Mouse (Mus musculus): Measurements from ENCODE around the gene Rrp12. TPM values are rescaled to one million over a fixed set of nuclear protein-coding genes. Genes with fewer than 3 reads are reported as not detected.

Rrp12 gene
- polyA plus RNA-seq, 1 experiment from 2014 or later = 17.9 TPM

DNA sequence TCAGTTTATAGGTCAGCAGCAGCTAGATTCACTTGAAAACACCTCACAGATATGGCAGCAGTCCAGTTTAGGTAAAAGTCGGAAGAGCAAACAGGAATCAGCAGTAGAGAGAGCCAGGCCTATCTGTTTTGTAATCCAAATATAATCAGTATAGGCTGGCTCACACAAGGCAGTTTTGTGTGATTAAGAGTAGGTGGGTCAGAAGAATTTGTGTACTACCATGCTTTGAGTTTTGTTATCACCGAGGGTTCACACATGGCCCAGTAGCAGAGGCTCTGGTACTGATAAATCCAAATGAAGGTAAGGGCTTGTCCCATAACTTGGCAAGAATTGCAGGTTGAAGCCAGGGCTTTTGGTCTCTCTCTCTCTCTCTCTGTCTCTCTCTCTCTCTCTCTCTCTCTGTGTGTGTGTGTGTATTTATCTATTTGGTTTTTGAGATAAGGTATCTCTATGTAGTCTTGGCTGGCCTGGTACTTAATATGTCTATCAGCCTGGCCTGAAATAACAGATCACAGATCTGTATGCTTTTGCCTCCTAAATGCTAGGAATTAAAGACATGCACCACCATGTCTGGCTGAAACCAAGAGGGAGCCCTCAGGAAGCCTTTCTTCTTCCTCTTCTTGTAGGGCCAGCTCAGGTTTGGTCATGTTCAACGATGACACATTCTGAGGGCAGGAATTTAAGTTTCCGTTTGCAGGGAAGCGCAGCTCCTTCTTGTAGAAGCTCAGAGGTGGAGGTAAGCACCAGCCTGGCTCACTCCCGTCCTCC lies 10.5 kb upstream of the Rrp12 start:
- ATAC-seq = no peak
- in situ Hi-C loops (cut with MboI; ENCODE audit: low pct_unique_long_range_greater_than_20kb) = no loop called here
- no peaks in the 10 kb centered on the region for H3K27me3 ChIP-seq
- POLR2A ChIA-PET = no interaction called here
- CTCF ChIA-PET = interaction anchor here (0.9 to 1.5 kb wide), 3 partner anchors 8 to 120 kb away, joined by 3 to 4 read pairs (median 4); no protein-coding TSS in a partner anchor
- DNase-seq (ENCODE audit: low read depth, low spot score) = no peak
- no peak for TF ChIP-seq CTCF (IDR thresholded peaks at IDR 0.05)

GRCm38 (mm10) chr19:41905246-41905645 lies 9.3 kb upstream of the Rrp12 start:
- DNase-seq (ENCODE audit: low read depth, low spot score) = no peak
- no peak for ATAC-seq
- in situ Hi-C loops (cut with MboI; ENCODE audit: low pct_unique_long_range_greater_than_20kb) = no loop called here
- ChIA-PET POLR2A (no interaction called here), CTCF (interaction anchor here (1.2 kb wide), 1 partner anchor 23 kb away, joined by 3 read pairs; no protein-coding TSS in a partner anchor)
- TF ChIP-seq CTCF (IDR thresholded peaks at IDR 0.05) = no peak
- no peaks in the 10 kb centered on the region for H3K27me3 ChIP-seq

DNA sequence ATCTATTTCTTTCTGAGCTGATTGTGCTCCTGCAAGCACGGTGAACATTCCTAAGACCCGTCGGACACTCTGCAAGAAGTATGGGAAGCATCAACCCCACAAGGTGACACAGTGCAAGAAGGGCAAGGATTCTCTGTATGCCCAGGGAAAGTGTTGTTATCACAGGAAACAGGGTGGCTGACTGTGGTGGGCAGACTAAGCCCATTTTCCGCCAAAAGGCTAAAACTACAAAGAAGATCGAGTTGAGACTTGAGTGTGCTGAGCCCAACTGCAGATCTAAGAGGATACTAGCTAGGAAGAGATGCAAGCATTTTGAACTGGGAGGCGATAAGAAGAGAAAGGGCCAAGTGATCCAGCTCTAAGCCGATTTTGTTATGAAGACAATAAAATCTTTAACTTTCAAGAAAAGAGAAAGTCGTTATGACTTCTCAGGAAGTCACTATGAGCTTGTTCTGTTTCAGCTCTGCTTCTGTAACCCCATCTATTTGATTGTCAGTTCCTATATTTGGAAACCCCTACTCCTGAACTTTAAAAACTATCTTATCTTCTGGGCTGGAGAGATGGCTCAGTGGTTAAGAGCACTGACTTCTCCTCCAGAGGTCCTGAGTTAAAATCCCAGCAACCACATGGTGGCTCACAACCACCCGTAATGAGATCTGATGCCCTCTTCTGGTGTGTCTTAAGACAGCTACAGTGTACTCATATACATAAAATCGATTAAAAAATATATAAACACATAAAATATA lies 7.0 kb upstream of the Rrp12 start:
- POLR2A ChIA-PET = no interaction called here
- no peak for ATAC-seq
- in situ Hi-C loops (cut with MboI; ENCODE audit: low pct_unique_long_range_greater_than_20kb) = no loop called here
- TF ChIP-seq CTCF (IDR thresholded peaks at IDR 0.05) = no peak
- CTCF ChIA-PET = interaction anchor here (1.3 to 1.6 kb wide), 2 partner anchors 10 to 149 kb away, joined by 4 read pairs; partner anchors contain the start of gene 4933411K16Rik
- no peak for DNase-seq (ENCODE audit: low read depth, low spot score)
- no peaks in the 10 kb centered on the region for H3K27me3 ChIP-seq

DNA sequence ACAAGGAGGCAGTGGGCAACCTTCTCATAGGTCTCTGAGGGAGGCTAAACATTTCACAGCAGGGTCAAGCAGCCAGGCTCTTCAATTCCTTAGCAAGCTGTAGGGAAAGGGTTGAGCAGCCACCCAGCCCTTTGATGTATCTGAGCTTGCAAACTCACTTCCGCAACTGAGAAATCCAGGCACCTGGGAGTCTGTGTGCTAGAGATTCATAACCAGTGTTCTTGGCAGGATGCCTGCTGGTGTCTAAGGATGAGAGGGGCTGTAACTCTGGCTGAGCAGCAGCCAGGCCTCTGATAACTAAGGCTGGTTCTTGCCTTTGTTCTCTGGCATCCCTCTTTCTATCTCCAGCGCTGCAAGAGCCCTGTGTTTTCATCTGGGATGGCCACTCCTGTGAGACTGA lies 5.7 kb upstream of the Rrp12 start:
- DNase-seq (ENCODE audit: low read depth, low spot score) (no peak), ATAC-seq (no peak)
- no peak for TF ChIP-seq CTCF (IDR thresholded peaks at IDR 0.05)
- H3K27me3 ChIP-seq = no peaks in the 10 kb centered on the region
- ChIA-PET POLR2A (no interaction called here), CTCF (interaction anchor here (1.5 kb wide), 1 partner anchor 9 kb away, joined by 3 read pairs; no protein-coding TSS in a partner anchor)
- in situ Hi-C loops (cut with MboI; ENCODE audit: low pct_unique_long_range_greater_than_20kb) = no loop called here

- POLR2A ChIA-PET = no interaction called here
- no peak for DNase-seq (ENCODE audit: low read depth, low spot score)
- no peak for TF ChIP-seq CTCF (IDR thresholded peaks at IDR 0.05)
- CTCF ChIA-PET = interaction anchor here (1.4 to 1.5 kb wide), 2 partner anchors 10 to 125 kb away, joined by 3 to 4 read pairs; no protein-coding TSS in a partner anchor
- ATAC-seq = no peak
- H3K27me3 ChIP-seq = no peaks in the 10 kb centered on the region
- in situ Hi-C loops (cut with MboI; ENCODE audit: low pct_unique_long_range_greater_than_20kb) = no loop called here
Measured at GRCm38 (mm10) chr19:41900495-41901090, 4.6 kb upstream of the Rrp12 start.

GRCm38 (mm10) chr19:41898860-41899259 lies 2.9 kb upstream of the Rrp12 start:
- no peak for ATAC-seq
- no peaks in the 10 kb centered on the region for H3K27me3 ChIP-seq
- no peak for DNase-seq (ENCODE audit: low read depth, low spot score)
- CTCF ChIA-PET = interaction anchor here (0.9 to 1.3 kb wide), 2 partner anchors 8 to 35 kb away, joined by 3 to 4 read pairs; no protein-coding TSS in a partner anchor
- POLR2A ChIA-PET = interaction anchor here (0.9 kb wide), 1 partner anchor 34 kb away, joined by 5 read pairs; the partner anchor contains the start of genes Exosc1 and Zdhhc16
- peak; percentile 80 for TF ChIP-seq CTCF (IDR thresholded peaks at IDR 0.05)
- in situ Hi-C loops (cut with MboI; ENCODE audit: low pct_unique_long_range_greater_than_20kb) = no loop called here

DNA sequence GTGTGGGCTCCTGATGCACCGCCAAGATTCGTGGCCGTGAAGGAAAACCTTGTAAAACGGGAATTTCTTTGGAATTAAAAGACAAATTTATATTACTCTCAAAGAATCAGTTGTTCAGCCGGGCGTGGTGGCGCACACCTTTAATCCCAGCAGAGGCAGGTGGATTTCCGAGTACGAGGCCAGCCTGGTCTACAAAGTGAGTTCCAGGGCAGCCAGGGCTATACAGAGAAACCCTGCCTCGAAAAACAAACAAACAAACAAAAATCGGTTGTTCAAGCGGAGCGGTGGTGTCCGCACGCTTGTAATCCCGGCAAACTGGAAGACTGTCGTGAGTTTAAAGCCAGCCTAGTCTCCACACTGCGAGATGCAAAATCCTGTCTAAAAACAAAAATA lies 342 bp upstream of the Rrp12 start:
- no peak for DNase-seq (ENCODE audit: low read depth, low spot score)
- TF ChIP-seq CTCF (IDR thresholded peaks at IDR 0.05) = no peak
- ChIA-PET POLR2A (no interaction called here), CTCF (no interaction called here)
- no peak for ATAC-seq
- in situ Hi-C loops (cut with MboI; ENCODE audit: low pct_unique_long_range_greater_than_20kb) = no loop called here
- no peaks in the 10 kb centered on the region for H3K27me3 ChIP-seq

DNA sequence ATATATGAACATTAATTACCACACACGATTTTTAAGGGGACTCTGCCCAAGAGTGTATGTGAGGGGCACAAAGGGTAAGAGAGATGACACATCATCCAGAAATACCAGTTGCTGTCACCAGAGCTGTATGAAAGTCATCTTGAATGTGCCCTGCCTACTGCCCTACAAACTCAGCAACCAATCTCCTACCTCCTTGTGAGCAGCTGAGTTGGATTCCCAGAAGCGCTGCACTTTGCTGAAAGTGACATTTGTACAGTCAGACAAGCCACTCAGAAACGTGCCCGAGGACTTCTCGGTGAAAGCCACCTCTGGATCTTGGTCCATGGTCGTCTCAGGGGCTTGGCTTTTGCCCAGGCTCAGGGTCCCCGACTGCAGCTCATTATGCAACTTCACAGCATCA lies 1.0 kb downstream of the Rrp12 start:
- CTCF ChIA-PET = interaction anchor here (0.9 kb wide), 1 partner anchor 86 kb away, joined by 3 read pairs; the partner anchor contains the start of gene Mms19

DNA sequence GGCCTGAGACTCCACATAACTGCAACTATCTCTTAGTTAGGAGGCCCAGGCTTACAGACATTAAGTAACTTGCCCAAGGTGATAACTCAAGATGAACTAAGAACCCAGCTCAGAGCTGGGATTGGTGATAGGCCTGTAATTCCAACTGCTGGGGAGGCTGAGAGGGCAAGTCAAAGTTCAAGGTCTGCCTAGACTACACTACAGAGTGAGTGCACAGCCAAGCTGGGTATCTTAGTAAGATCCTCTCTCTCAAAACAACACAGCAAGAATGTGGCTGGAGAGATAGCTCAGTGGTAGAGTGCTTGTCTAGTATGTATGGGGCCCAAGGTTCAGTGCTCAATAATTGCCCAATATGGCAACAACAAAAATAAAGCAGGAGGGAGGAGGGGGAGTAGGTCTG lies 7.8 kb downstream of the Rrp12 start:
- no peak for DNase-seq (ENCODE audit: low read depth, low spot score)
- ATAC-seq = no peak
- POLR2A ChIA-PET = interaction anchor here (0.6 kb wide), 1 partner anchor 34 kb away, joined by 3 read pairs; no protein-coding TSS in a partner anchor
- no peaks in the 10 kb centered on the region for H3K27me3 ChIP-seq
- no peak for TF ChIP-seq CTCF (IDR thresholded peaks at IDR 0.05)
- in situ Hi-C loops (cut with MboI; ENCODE audit: low pct_unique_long_range_greater_than_20kb) = no loop called here
- CTCF ChIA-PET = no interaction called here

More for the DNA sequence above, 1.0 kb downstream of the Rrp12 start:
- no peak for TF ChIP-seq CTCF (IDR thresholded peaks at IDR 0.05)
- in situ Hi-C loops (cut with MboI; ENCODE audit: low pct_unique_long_range_greater_than_20kb) = no loop called here
- no peak for DNase-seq (ENCODE audit: low read depth, low spot score)
- no peaks in the 10 kb centered on the region for H3K27me3 ChIP-seq
- POLR2A ChIA-PET = interaction anchor here (0.7 kb wide), 1 partner anchor 37 kb away, joined by 3 read pairs; no protein-coding TSS in a partner anchor
- no peak for ATAC-seq

GRCm38 (mm10) chr19:41883882-41884281 lies 12.1 kb downstream of the Rrp12 start:
- no peak for TF ChIP-seq CTCF (IDR thresholded peaks at IDR 0.05)
- ATAC-seq (no peak), DNase-seq (ENCODE audit: low read depth, low spot score) (no peak)
- ChIA-PET POLR2A (no interaction called here), CTCF (no interaction called here)
- in situ Hi-C loops (cut with MboI; ENCODE audit: low pct_unique_long_range_greater_than_20kb) = no loop called here
- no peaks in the 10 kb centered on the region for H3K27me3 ChIP-seq

Measured in Patski (cell line).